Mouse (Mus musculus): Measurements from ENCODE around the gene Tmc3. TPM values are rescaled to one million over a fixed set of nuclear protein-coding genes. Genes with fewer than 3 reads are reported as not detected.

Tmc3 gene
- polyA plus RNA-seq, 1 experiment from 2014 or later, result 0.07 TPM

- no peaks in the 10 kb centered on the region for H3K27me3 ChIP-seq (ENCODE audit: control insufficient read depth, insufficient read depth, low read depth, low read length)
- peak overlapping the region; percentile 36 for H3K4me3 ChIP-seq (ENCODE audit: low read depth, low read length)
- H3K36me3 ChIP-seq (ENCODE audit: control insufficient read depth, insufficient read depth), result no peaks in the 10 kb centered on the region
- H3K4me1 ChIP-seq (ENCODE audit: control insufficient read depth, low read depth, low read length), result no peaks in the 10 kb centered on the region
- 31% methylated on average over 2 of the region's 2 CpGs for WGBS (ENCODE audit: insufficient replicate concordance)
- no peak for ATAC-seq (ENCODE audit: low read depth)
- peak overlapping the region; percentile 18 for H3K4me2 ChIP-seq (ENCODE audit: low read depth, low read length)
- no peak overlapping the region for H3K9ac ChIP-seq (ENCODE audit: low read depth, low read length)
- H3K27ac ChIP-seq (ENCODE audit: low read length), result no peak overlapping the region
- H3K9me3 ChIP-seq (replicated peaks; ENCODE audit: control insufficient read depth, low read length), result no peaks in the 10 kb centered on the region
Measured at GRCm38 (mm10) chr7:83654196-83654595, 69.5 kb downstream of the Tmc3 start.

GRCm38 (mm10) chr7:83654938-83655630 is 70.4 kb downstream of the Tmc3 start:
- peak overlapping the region; percentile 60 for H3K27ac ChIP-seq (ENCODE audit: low read length)
- ATAC-seq (ENCODE audit: low read depth), result peak; percentile 50
- WGBS (ENCODE audit: insufficient replicate concordance), result 20% methylated on average over 5 of the region's 5 CpGs
- no peaks in the 10 kb centered on the region for H3K9me3 ChIP-seq (replicated peaks; ENCODE audit: control insufficient read depth, low read length)
- H3K4me2 ChIP-seq (ENCODE audit: low read depth, low read length), result peak overlapping the region; percentile 18; the same call in 1 of the 2 replicates
- no peaks in the 10 kb centered on the region for H3K36me3 ChIP-seq (ENCODE audit: control insufficient read depth, insufficient read depth)
- 0 out of 2 replicates have a peak overlapping the region, but pooled peaks have one; percentile 15 for H3K9ac ChIP-seq (ENCODE audit: low read depth, low read length)
- no peaks in the 10 kb centered on the region; the same call in 1 of the 2 replicates for H3K4me1 ChIP-seq (ENCODE audit: control insufficient read depth, low read depth, low read length)
- no peaks in the 10 kb centered on the region for H3K27me3 ChIP-seq (ENCODE audit: control insufficient read depth, insufficient read depth, low read depth, low read length)
- peak overlapping the region; percentile 36 for H3K4me3 ChIP-seq (ENCODE audit: low read depth, low read length)

- Histone ChIP-seq H3K27ac (ENCODE audit: low read length) (peak overlapping the region; percentile 64), H3K9ac (ENCODE audit: low read depth, low read length) (no peak overlapping the region), H3K4me3 (ENCODE audit: low read depth, low read length) (no peak overlapping the region), H3K4me1 (ENCODE audit: control insufficient read depth, low read depth, low read length) (no peaks in the 10 kb centered on the region; the same call in 1 of the 2 replicates), H3K27me3 (ENCODE audit: control insufficient read depth, insufficient read depth, low read depth, low read length) (no peaks in the 10 kb centered on the region), H3K9me3 (replicated peaks; ENCODE audit: control insufficient read depth, low read length) (no peaks in the 10 kb centered on the region), H3K36me3 (ENCODE audit: control insufficient read depth, insufficient read depth) (no peaks in the 10 kb centered on the region), H3K4me2 (ENCODE audit: low read depth, low read length) (no peak overlapping the region)
- WGBS (ENCODE audit: insufficient replicate concordance), result 44% methylated on average over 1 of the region's 1 CpGs
- ATAC-seq (ENCODE audit: low read depth), result no peak
Measured at GRCm38 (mm10) chr7:83658716-83659115, 74.0 kb downstream of the Tmc3 start.

GRCm38 (mm10) chr7:83659159-83660065 is 74.7 kb downstream of the Tmc3 start:
- Histone ChIP-seq H3K4me2 (ENCODE audit: low read depth, low read length) (no peak overlapping the region), H3K27ac (ENCODE audit: low read length) (peak overlapping the region; percentile 74), H3K9me3 (replicated peaks; ENCODE audit: control insufficient read depth, low read length) (no peaks in the 10 kb centered on the region), H3K4me3 (ENCODE audit: low read depth, low read length) (no peak overlapping the region), H3K4me1 (ENCODE audit: control insufficient read depth, low read depth, low read length) (no peaks in the 10 kb centered on the region; the same call in 1 of the 2 replicates), H3K9ac (ENCODE audit: low read depth, low read length) (no peak overlapping the region), H3K27me3 (ENCODE audit: control insufficient read depth, insufficient read depth, low read depth, low read length) (no peaks in the 10 kb centered on the region), H3K36me3 (ENCODE audit: control insufficient read depth, insufficient read depth) (no peaks in the 10 kb centered on the region)
- 51% methylated on average over 9 of the region's 9 CpGs for WGBS (ENCODE audit: insufficient replicate concordance)
- ATAC-seq (ENCODE audit: low read depth), result peak; percentile 64

- Histone ChIP-seq H3K27ac (ENCODE audit: low read length) (0 out of 2 replicates have a peak overlapping the region, but pooled peaks have one; percentile 17), H3K4me1 (ENCODE audit: control insufficient read depth, low read depth, low read length) (no peaks in the 10 kb centered on the region; the same call in 1 of the 2 replicates), H3K27me3 (ENCODE audit: control insufficient read depth, insufficient read depth, low read depth, low read length) (no peaks in the 10 kb centered on the region), H3K9me3 (replicated peaks; ENCODE audit: control insufficient read depth, low read length) (no peaks in the 10 kb centered on the region), H3K9ac (ENCODE audit: low read depth, low read length) (no peak overlapping the region), H3K36me3 (ENCODE audit: control insufficient read depth, insufficient read depth) (no peaks in the 10 kb centered on the region), H3K4me2 (ENCODE audit: low read depth, low read length) (no peak overlapping the region), H3K4me3 (ENCODE audit: low read depth, low read length) (no peak overlapping the region)
- 83% methylated on average over 11 of the region's 11 CpGs for WGBS (ENCODE audit: insufficient replicate concordance)
- ATAC-seq (ENCODE audit: low read depth), result no peak
Measured at GRCm38 (mm10) chr7:83660273-83660691, 75.6 kb downstream of the Tmc3 start.

GRCm38 (mm10) chr7:83661031-83661430 is 76.3 kb downstream of the Tmc3 start:
- no peak overlapping the region for H3K4me2 ChIP-seq (ENCODE audit: low read depth, low read length)
- H3K9me3 ChIP-seq (replicated peaks; ENCODE audit: control insufficient read depth, low read length), result no peaks in the 10 kb centered on the region
- no peak overlapping the region for H3K4me3 ChIP-seq (ENCODE audit: low read depth, low read length)
- no peaks in the 10 kb centered on the region for H3K27me3 ChIP-seq (ENCODE audit: control insufficient read depth, insufficient read depth, low read depth, low read length)
- H3K36me3 ChIP-seq (ENCODE audit: control insufficient read depth, insufficient read depth), result no peaks in the 10 kb centered on the region
- no peak for ATAC-seq (ENCODE audit: low read depth)
- 70% methylated on average over 10 of the region's 10 CpGs for WGBS (ENCODE audit: insufficient replicate concordance)
- H3K9ac ChIP-seq (ENCODE audit: low read depth, low read length), result no peak overlapping the region
- H3K27ac ChIP-seq (ENCODE audit: low read length), result no peak overlapping the region
- no peaks in the 10 kb centered on the region; the same call in 1 of the 2 replicates for H3K4me1 ChIP-seq (ENCODE audit: control insufficient read depth, low read depth, low read length)

- 74% methylated on average over 3 of the region's 3 CpGs for WGBS (ENCODE audit: insufficient replicate concordance)
- Histone ChIP-seq H3K9me3 (replicated peaks; ENCODE audit: control insufficient read depth, low read length) (no peaks in the 10 kb centered on the region), H3K4me1 (ENCODE audit: control insufficient read depth, low read depth, low read length) (no peaks in the 10 kb centered on the region; the same call in 1 of the 2 replicates), H3K36me3 (ENCODE audit: control insufficient read depth, insufficient read depth) (no peaks in the 10 kb centered on the region), H3K27me3 (ENCODE audit: control insufficient read depth, insufficient read depth, low read depth, low read length) (no peaks in the 10 kb centered on the region), H3K27ac (ENCODE audit: low read length) (no peak overlapping the region), H3K4me2 (ENCODE audit: low read depth, low read length) (no peak overlapping the region), H3K9ac (ENCODE audit: low read depth, low read length) (no peak overlapping the region), H3K4me3 (ENCODE audit: low read depth, low read length) (no peak overlapping the region)
- ATAC-seq (ENCODE audit: low read depth), result no peak
Measured at GRCm38 (mm10) chr7:83661763-83662162, 77.0 kb downstream of the Tmc3 start.

- no peak for ATAC-seq (ENCODE audit: low read depth)
- Histone ChIP-seq H3K4me3 (ENCODE audit: low read depth, low read length) (no peak overlapping the region), H3K27me3 (ENCODE audit: control insufficient read depth, insufficient read depth, low read depth, low read length) (no peaks in the 10 kb centered on the region), H3K4me1 (ENCODE audit: control insufficient read depth, low read depth, low read length) (no peaks in the 10 kb centered on the region; the same call in 1 of the 2 replicates), H3K9ac (ENCODE audit: low read depth, low read length) (no peak overlapping the region), H3K4me2 (ENCODE audit: low read depth, low read length) (no peak overlapping the region), H3K36me3 (ENCODE audit: control insufficient read depth, insufficient read depth) (no peaks in the 10 kb centered on the region), H3K9me3 (replicated peaks; ENCODE audit: control insufficient read depth, low read length) (no peaks in the 10 kb centered on the region), H3K27ac (ENCODE audit: low read length) (no peak overlapping the region)
- 62% methylated on average over 6 of the region's 6 CpGs for WGBS (ENCODE audit: insufficient replicate concordance)
Measured at GRCm38 (mm10) chr7:83662711-83663375, 78.1 kb downstream of the Tmc3 start.

Measured in liver, embryonic 16.5 days (tissue).